Mouse (Mus musculus): ENCODE results near the gene Nxnl1. TPM values are rescaled to one million over a fixed set of nuclear protein-coding genes. Genes with fewer than 3 reads are reported as not detected.

Nxnl1 gene
- polyA plus RNA-seq, 1 experiment: not detected

GRCm38 (mm10) chr8:71572847-71573633 is 6.6 kb upstream of the Nxnl1 start:
- peaks cover 10% of the 10 kb centered on the region for H3K4me1 ChIP-seq (ENCODE audit: control insufficient read depth, insufficient read depth, insufficient read length, low read length)
- H3K27ac ChIP-seq (ENCODE audit: insufficient read depth, low read depth, low read length): no peak overlapping the region
- H3K27me3 ChIP-seq (ENCODE audit: control insufficient read depth, insufficient read depth, low read length): no peaks in the 10 kb centered on the region
- TF ChIP-seq CTCF (IDR thresholded peaks at IDR 0.05; ENCODE audit: extremely low read depth, insufficient read length, insufficient replicate concordance, low read depth, low read length) (no peak), POLR2A (IDR thresholded peaks at IDR 0.05; ENCODE audit: low read depth, low read length) (no peak)
- H3K4me3 ChIP-seq (ENCODE audit: low read depth, low read length): no peak overlapping the region
- no peaks in the 10 kb centered on the region for H3K36me3 ChIP-seq (ENCODE audit: control insufficient read depth, insufficient read depth, low read length)
- WGBS: 38% methylated on average over 9 of the region's 9 CpGs

DNA sequence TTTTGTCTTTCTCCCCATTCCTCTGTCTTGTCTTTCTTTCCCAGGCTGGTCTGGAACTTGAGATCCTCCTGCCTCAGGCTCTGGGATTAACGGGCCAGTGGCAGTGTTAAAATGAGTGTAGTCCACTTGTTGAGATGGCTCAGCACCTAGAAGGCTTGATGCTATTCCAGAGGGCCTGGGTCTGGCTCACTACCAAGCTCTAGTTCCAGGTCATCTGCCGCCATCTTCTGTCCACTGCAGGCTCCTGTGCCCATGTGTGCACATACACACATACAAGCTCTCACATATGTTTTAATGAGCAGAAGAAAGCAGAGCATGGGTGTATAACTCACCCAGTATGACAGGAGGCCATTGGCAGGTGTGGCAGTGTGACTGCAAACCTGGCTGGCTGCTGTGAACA is 5.7 kb upstream of the Nxnl1 start:
- 78% methylated on average over 2 of the region's 2 CpGs for WGBS
- TF ChIP-seq CTCF (IDR thresholded peaks at IDR 0.05; ENCODE audit: extremely low read depth, insufficient read length, insufficient replicate concordance, low read depth, low read length) (no peak), POLR2A (IDR thresholded peaks at IDR 0.05; ENCODE audit: low read depth, low read length) (no peak)
- Histone ChIP-seq H3K36me3 (ENCODE audit: control insufficient read depth, insufficient read depth, low read length) (no peaks in the 10 kb centered on the region), H3K4me1 (ENCODE audit: control insufficient read depth, insufficient read depth, insufficient read length, low read length) (peaks cover 10% of the 10 kb centered on the region), H3K27ac (ENCODE audit: insufficient read depth, low read depth, low read length) (no peak overlapping the region), H3K27me3 (ENCODE audit: control insufficient read depth, insufficient read depth, low read length) (no peaks in the 10 kb centered on the region), H3K4me3 (ENCODE audit: low read depth, low read length) (no peak overlapping the region)

GRCm38 (mm10) chr8:71570291-71570954 is 4.0 kb upstream of the Nxnl1 start:
- TF ChIP-seq CTCF (IDR thresholded peaks at IDR 0.05; ENCODE audit: extremely low read depth, insufficient read length, insufficient replicate concordance, low read depth, low read length) (no peak), POLR2A (IDR thresholded peaks at IDR 0.05; ENCODE audit: low read depth, low read length) (no peak)
- no peaks in the 10 kb centered on the region for H3K27me3 ChIP-seq (ENCODE audit: control insufficient read depth, insufficient read depth, low read length)
- H3K27ac ChIP-seq (ENCODE audit: insufficient read depth, low read depth, low read length): peak overlapping the region; percentile 84
- peak overlapping the region; percentile 79 for H3K4me3 ChIP-seq (ENCODE audit: low read depth, low read length)
- peaks cover 10% of the 10 kb centered on the region for H3K4me1 ChIP-seq (ENCODE audit: control insufficient read depth, insufficient read depth, insufficient read length, low read length)
- under 1% methylated on average over 41 of the region's 41 CpGs for WGBS
- no peaks in the 10 kb centered on the region for H3K36me3 ChIP-seq (ENCODE audit: control insufficient read depth, insufficient read depth, low read length)

- WGBS: 1% methylated on average over 51 of the region's 51 CpGs
- Histone ChIP-seq H3K36me3 (ENCODE audit: control insufficient read depth, insufficient read depth, low read length) (no peaks in the 10 kb centered on the region), H3K4me1 (ENCODE audit: control insufficient read depth, insufficient read depth, insufficient read length, low read length) (peaks cover 10% of the 10 kb centered on the region), H3K27ac (ENCODE audit: insufficient read depth, low read depth, low read length) (peak overlapping the region; percentile 84), H3K4me3 (ENCODE audit: low read depth, low read length) (peak overlapping the region; percentile 79), H3K27me3 (ENCODE audit: control insufficient read depth, insufficient read depth, low read length) (no peaks in the 10 kb centered on the region)
- TF ChIP-seq CTCF (IDR thresholded peaks at IDR 0.05; ENCODE audit: extremely low read depth, insufficient read length, insufficient replicate concordance, low read depth, low read length): no peak
- TF ChIP-seq POLR2A (IDR thresholded peaks at IDR 0.05; ENCODE audit: low read depth, low read length): 0 out of 2 replicates have a peak, but pooled peaks have one; percentile 6
These were observed 3.2 kb upstream of the Nxnl1 start for GRCm38 (mm10) chr8:71569366-71570290.

- Histone ChIP-seq H3K4me1 (ENCODE audit: control insufficient read depth, insufficient read depth, insufficient read length, low read length) (peaks cover 10% of the 10 kb centered on the region), H3K36me3 (ENCODE audit: control insufficient read depth, insufficient read depth, low read length) (no peaks in the 10 kb centered on the region), H3K4me3 (ENCODE audit: low read depth, low read length) (peak overlapping the region; percentile 79), H3K27ac (ENCODE audit: insufficient read depth, low read depth, low read length) (no peak overlapping the region), H3K27me3 (ENCODE audit: control insufficient read depth, insufficient read depth, low read length) (no peaks in the 10 kb centered on the region)
- TF ChIP-seq POLR2A (IDR thresholded peaks at IDR 0.05; ENCODE audit: low read depth, low read length) (no peak), CTCF (IDR thresholded peaks at IDR 0.05; ENCODE audit: extremely low read depth, insufficient read length, insufficient replicate concordance, low read depth, low read length) (no peak)
- WGBS: 29% methylated on average over 6 of the region's 6 CpGs
These were observed 2.5 kb upstream of the Nxnl1 start for GRCm38 (mm10) chr8:71568941-71569340.

- peaks cover 10% of the 10 kb centered on the region for H3K4me1 ChIP-seq (ENCODE audit: control insufficient read depth, insufficient read depth, insufficient read length, low read length)
- H3K36me3 ChIP-seq (ENCODE audit: control insufficient read depth, insufficient read depth, low read length): no peaks in the 10 kb centered on the region
- WGBS: 13% methylated on average over 13 of the region's 13 CpGs
- H3K27me3 ChIP-seq (ENCODE audit: control insufficient read depth, insufficient read depth, low read length): no peaks in the 10 kb centered on the region
- H3K27ac ChIP-seq (ENCODE audit: insufficient read depth, low read depth, low read length): peak within 1 kb of the TSS; percentile 55
- H3K4me3 ChIP-seq (ENCODE audit: low read depth, low read length): peak within 1 kb of the TSS; percentile 79
- TF ChIP-seq CTCF (IDR thresholded peaks at IDR 0.05; ENCODE audit: extremely low read depth, insufficient read length, insufficient replicate concordance, low read depth, low read length): no peak
- TF ChIP-seq POLR2A (IDR thresholded peaks at IDR 0.05; ENCODE audit: low read depth, low read length): no peak
These were observed 2.1 kb upstream of the Nxnl1 start, which contains the start of gene Slc27a1 for GRCm38 (mm10) chr8:71568387-71568937. Gene Slc27a1, plus strand, starts transcription at chr8:71568882.

Measured in small intestine, adult 2 months (tissue).